9 mouse cellular contexts compared by ENCODE assay signal in genomic region chr6:115727108-115727507, GRCm38 (mm10). TPM values are rescaled to one million over a fixed set of nuclear protein-coding genes. Genes with fewer than 3 reads are reported as not detected.
A peak's percentile ranks its signal among the peaks of the same experiment; 100 is the strongest.
DNase-seq lines count a peak whose midpoint lies in the region; ATAC-seq and TF ChIP-seq lines count a peak whose summit lies in the region.
"Had no signal": no experiment of that assay in that cellular context is flagged by ENCODE, and none has a peak within 500 bp of the region (broad histone marks: within the 10 kb centered on the region; RNA-seq: fewer than 3 reads in every experiment).

No protein-coding gene starts in this region.

- H3ac ChIP-seq in C2C12 (ENCODE audit: control insufficient read depth, insufficient read length, low read depth), result no peak overlapping the region

- DNase-seq in heart, adult 18-20 months, result peak; percentile 30 to 76
- DNase-seq in heart, postnatal 25 days (ENCODE audit: low spot score), result no peak
- peak; percentile 87 for DNase-seq in ZHBTc4 (ENCODE audit: low read depth, low spot score)
- DNase-seq in embryo, embryonic 11 days, result peak; percentile 60
- DNase-seq in left cerebral cortex, postnatal 14 days (ENCODE audit: low spot score in 2 of 2), result peak; percentile 37 to 54
- peak; percentile 34 to 55 for DNase-seq in natural killer cell, adult 2 months (ENCODE audit: low spot score in 2 of 2)

- ATAC-seq in monocyte, adult 5-6 weeks (replicated peaks; ENCODE audit: insufficient number of reproducible peaks, low FRiP score, low TSS enrichment, poor library complexity, severe bottlenecking), result no peak

- intact Hi-C loops in heart, postnatal 25 days (cut with DNase I), result no loop called here
- intact Hi-C loops in left cerebral cortex, postnatal 14 days (cut with DNase I), result loop anchor here (5.0 kb wide), 1 partner anchor 75 kb away; no protein-coding TSS in a partner anchor

- H3K79me2 ChIP-seq in C2C12 (ENCODE audit: control insufficient read depth, insufficient read depth), result no peaks in the 10 kb centered on the region

- no peaks in the 10 kb centered on the region for H3K36me3 ChIP-seq in C2C12 (ENCODE audit: control insufficient read depth, insufficient read depth)
- H3K36me3 ChIP-seq: lung, embryonic 15.5 days had no signal

- H3K27me3 ChIP-seq in C2C12 (ENCODE audit: control insufficient read depth, insufficient read depth, insufficient read length), result peaks cover 27% of the 10 kb centered on the region
- H3K27me3 ChIP-seq: lung, embryonic 15.5 days had no signal

- TF ChIP-seq CTCF in C2C12 (IDR thresholded peaks at IDR 0.05; ENCODE audit: control insufficient read depth, insufficient read depth, insufficient read length), result peak; percentile 23

- no peaks in the 10 kb centered on the region for H3K79me3 ChIP-seq in C2C12 (ENCODE audit: low read depth)

- no peak overlapping the region for H3K4me3 ChIP-seq in C2C12 (ENCODE audit: insufficient read depth, poor library complexity, severe bottlenecking)
- H3K4me3 ChIP-seq: lung, embryonic 15.5 days had no signal

TF ChIP-seq in C2C12, 6 proteins besides CTCF, POLR2A, EP300 and RAD21:
- no peak for TF ChIP-seq MAX (IDR thresholded peaks at IDR 0.05)
- no peak for TF ChIP-seq MYOD1 (IDR thresholded peaks at IDR 0.05; ENCODE audit: control insufficient read depth, insufficient read length, low read depth)

RNA-seq across cellular contexts. Expression of gene Tmem40, which starts 35.1 kb away (rescaled TPM):
- total RNA-seq in heart, adult 18-20 months (2021), result under 1 TPM; 0.54 to 0.60 TPM
- total RNA-seq in heart, postnatal 25 days (2021), result 1 to 10 TPM in 1 of 2 experiments, not detected in 1; 1.0 TPM
- not detected for polyA plus RNA-seq in C2C12 (2012; fragmentation: generic; extraction: Trizol)
- total RNA-seq in left cerebral cortex, postnatal 14 days (2021), result 1 to 10 TPM; 2.1 TPM
- 3.1 to 13.5 TPM in 2 of 3 replicates, not detected in the other for total RNA-seq in monocyte, adult 5-6 weeks (2017)

RNA-seq across cellular contexts. Expression of gene Cand2, which starts 47.2 kb away (rescaled TPM):
- 10 to 100 TPM; 73.3 to 76.6 TPM for total RNA-seq in heart, adult 18-20 months (2021)
- 10 to 100 TPM; 72.5 to 74.4 TPM for total RNA-seq in heart, postnatal 25 days (2021)
- polyA plus RNA-seq in C2C12 (2012; fragmentation: generic; extraction: Trizol), result 8.2 TPM
- total RNA-seq in left cerebral cortex, postnatal 14 days (2021), result 1 to 10 TPM; 2.0 to 2.6 TPM
- total RNA-seq in monocyte, adult 5-6 weeks (2017), result 0.10 to 0.53 TPM (median 0.19 TPM) in 3 replicates

RNA-seq across cellular contexts. Expression of gene Raf1, which starts 50.7 kb away (rescaled TPM):
- 100 to 1,000 TPM; 107 to 111 TPM for total RNA-seq in heart, adult 18-20 months (2021)
- total RNA-seq in heart, postnatal 25 days (2021), result 100 to 1,000 TPM in 1 of 2 experiments, 10 to 100 TPM in 1; 98.8 to 100 TPM
- 61.8 TPM for polyA plus RNA-seq in C2C12 (2012; fragmentation: generic; extraction: Trizol)
- 100 to 1,000 TPM; 101 to 109 TPM for total RNA-seq in left cerebral cortex, postnatal 14 days (2021)
- total RNA-seq in monocyte, adult 5-6 weeks (2017), result 180 to 216 TPM (median 195 TPM) in 3 replicates

Comparison
In these comparisons a context has a peak if more than half of its experiments do, and no peak if none do; other contexts are left out.
1. RNA of gene Cand2, which starts 47.2 kb away (total RNA-seq): 73.3 to 76.6 TPM in heart, adult 18-20 months and 72.5 to 74.4 TPM in heart, postnatal 25 days; 2.0 to 2.6 TPM in left cerebral cortex, postnatal 14 days and 0.10 to 0.53 TPM in monocyte, adult 5-6 weeks; every median in the first group is over 10 times any median in the second.